Mouse (Mus musculus): ENCODE data around the gene Pgs1. TPM values are rescaled to one million over a fixed set of nuclear protein-coding genes. Genes with fewer than 3 reads are reported as not detected.

Gene Pgs1
- polyA plus RNA-seq, 1 experiment: not detected

- no peak for TF ChIP-seq POLR2A (IDR thresholded peaks at IDR 0.05; ENCODE audit: insufficient read depth, low read depth, low read length)
- no peak for TF ChIP-seq CTCF (IDR thresholded peaks at IDR 0.05; ENCODE audit: insufficient read depth, low read depth, low read length)
Observed at GRCm38 (mm10) chr11:118068812-118069332, 82.8 kb downstream of the Pgs1 start.

GRCm38 (mm10) chr11:118071227-118071912 is 85.3 kb downstream of the Pgs1 start:
- WGBS: 61% methylated on average over 11 of the region's 11 CpGs
- Histone ChIP-seq H3K27ac (ENCODE audit: insufficient read depth, low read depth, low read length) (no peak overlapping the region), H3K4me3 (ENCODE audit: insufficient read depth, low read depth, low read length) (no peak overlapping the region), H3K4me1 (ENCODE audit: control insufficient read depth, insufficient read depth, low read length) (0 out of 2 replicates have a peak, but pooled peaks cover under 1% of the 10 kb centered on the region)
- TF ChIP-seq CTCF (IDR thresholded peaks at IDR 0.05; ENCODE audit: insufficient read depth, low read depth, low read length) (no peak), POLR2A (IDR thresholded peaks at IDR 0.05; ENCODE audit: insufficient read depth, low read depth, low read length) (no peak)

More at GRCm38 (mm10) chr11:118068812-118069332, 82.8 kb downstream of the Pgs1 start:
- no peak overlapping the region for H3K27ac ChIP-seq (ENCODE audit: insufficient read depth, low read depth, low read length)
- WGBS: 83% methylated on average over 16 of the region's 16 CpGs
- H3K4me1 ChIP-seq (ENCODE audit: control insufficient read depth, insufficient read depth, low read length): no peaks in the 10 kb centered on the region
- H3K4me3 ChIP-seq (ENCODE audit: insufficient read depth, low read depth, low read length): no peak overlapping the region

Other genes with a start within 250 kb of the Pgs1 start
- not detected in 2 replicates for gene Tmc8, start 204.2 kb upstream of the Pgs1 start, polyA plus RNA-seq (2012; ENCODE audit: insufficient read depth, insufficient read length, low replicate concordance, missing spikeins)
- 606 TPM in 1 of 2 replicates, not detected in the other for gene Tmc6, start 204.1 kb upstream of the Pgs1 start, polyA plus RNA-seq (2012; ENCODE audit: insufficient read depth, insufficient read length, low replicate concordance, missing spikeins)
- gene 6030468B19Rik, start 188.6 kb upstream of the Pgs1 start, polyA plus RNA-seq (2012; ENCODE audit: insufficient read depth, insufficient read length, low replicate concordance, missing spikeins): not detected in 2 replicates
- gene Gm20708, start 176.6 kb upstream of the Pgs1 start, polyA plus RNA-seq (2012; ENCODE audit: insufficient read depth, insufficient read length, low replicate concordance, missing spikeins): not detected in 2 replicates
- not detected in 2 replicates for gene Syngr2, start 176.6 kb upstream of the Pgs1 start, polyA plus RNA-seq (2012; ENCODE audit: insufficient read depth, insufficient read length, low replicate concordance, missing spikeins)
- gene Afmid, start 160.4 kb upstream of the Pgs1 start, polyA plus RNA-seq (2012; ENCODE audit: insufficient read depth, insufficient read length, low replicate concordance, missing spikeins): not detected in 2 replicates
- not detected in 2 replicates for gene Tk1, start 160.2 kb upstream of the Pgs1 start, polyA plus RNA-seq (2012; ENCODE audit: insufficient read depth, insufficient read length, low replicate concordance, missing spikeins)
- not detected in 2 replicates for gene Birc5, start 137.0 kb upstream of the Pgs1 start, polyA plus RNA-seq (2012; ENCODE audit: insufficient read depth, insufficient read length, low replicate concordance, missing spikeins)
- not detected in 2 replicates for gene Tmem235, start 125.5 kb upstream of the Pgs1 start, polyA plus RNA-seq (2012; ENCODE audit: insufficient read depth, insufficient read length, low replicate concordance, missing spikeins)
- not detected in 2 replicates for gene Tha1, start 112.8 kb upstream of the Pgs1 start, polyA plus RNA-seq (2012; ENCODE audit: insufficient read depth, insufficient read length, low replicate concordance, missing spikeins)
- gene Socs3, start 16.2 kb upstream of the Pgs1 start, polyA plus RNA-seq (2012; ENCODE audit: insufficient read depth, insufficient read length, low replicate concordance, missing spikeins): not detected in 2 replicates
- not detected in 2 replicates for gene Dnah17, start 144.3 kb downstream of the Pgs1 start, polyA plus RNA-seq (2012; ENCODE audit: insufficient read depth, insufficient read length, low replicate concordance, missing spikeins)

Measured in olfactory bulb, adult 2 months (tissue).